Mouse (Mus musculus) gastrocnemius, adult 18-20 months (tissue): ENCODE measurements around the gene Spata31d1c. TPM values are rescaled to one million over a fixed set of nuclear protein-coding genes. Genes with fewer than 3 reads are reported as not detected.

Experiments
- DNase-seq: peaks from one replicate; pipeline ENCODE4 v3.0.0; 2021; ENCODE audit warnings: low spot score
- long read RNA-seq, 2 experiments: library from polyadenylated mRNA; stranded (forward); transcript quantifications; one replicate each; pipeline ENCODE4 v2.0.0; 2021
- total RNA-seq, 2 experiments: library from RNA; stranded (reverse); gene quantifications; 2 replicates each; pipeline ENCODE4 v1.2.3; 2021

Gene Spata31d1c
- not detected for total RNA-seq
- long read RNA-seq, experiment 1: 0 reads
- long read RNA-seq, experiment 2: 0 reads

DNA sequence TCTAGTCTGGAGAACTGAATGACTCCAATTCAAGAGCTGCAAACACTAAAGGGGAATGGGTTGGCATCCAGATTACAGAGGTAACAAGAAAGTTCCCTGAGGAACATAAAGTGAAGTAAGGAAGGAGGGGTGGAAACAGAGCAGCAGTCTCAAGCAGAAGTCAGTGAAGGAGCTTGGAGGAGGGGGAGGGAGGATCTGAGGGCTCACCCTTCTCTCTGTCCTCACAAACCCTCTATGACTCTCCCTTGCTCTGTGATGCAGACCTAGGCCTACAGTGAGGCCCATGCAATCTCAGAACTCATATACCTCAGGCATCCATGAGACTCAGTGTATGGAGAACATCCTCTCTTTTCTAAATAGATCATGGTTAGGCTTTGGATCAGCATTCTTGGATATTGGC lies at the start of gene Spata31d1c:
Gene Spata31d1c (plus strand): TSS at position 301 of the 400 bp plus-strand sequence.
- DNase-seq: no peak

DNA sequence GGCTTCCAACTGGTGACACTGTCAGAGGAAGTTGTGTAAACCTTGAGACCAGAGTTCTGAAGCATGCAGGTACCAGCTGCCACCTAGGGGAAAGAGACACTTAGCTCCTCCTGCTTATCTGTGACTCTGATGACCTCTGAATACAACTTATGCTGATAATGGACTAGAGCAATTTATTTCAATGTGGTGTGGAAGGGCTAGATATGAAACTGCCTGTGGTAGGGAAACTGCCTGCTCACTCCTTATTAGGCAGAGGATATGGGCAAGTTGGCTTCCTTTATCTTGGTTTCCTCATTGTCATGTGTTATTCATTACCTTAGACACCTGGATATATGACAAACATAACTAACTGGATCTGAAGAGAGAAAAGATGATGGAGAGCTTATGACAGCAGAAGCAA lies 44.0 kb upstream of the Spata31d1c start:
- DNase-seq: no peak

DNA sequence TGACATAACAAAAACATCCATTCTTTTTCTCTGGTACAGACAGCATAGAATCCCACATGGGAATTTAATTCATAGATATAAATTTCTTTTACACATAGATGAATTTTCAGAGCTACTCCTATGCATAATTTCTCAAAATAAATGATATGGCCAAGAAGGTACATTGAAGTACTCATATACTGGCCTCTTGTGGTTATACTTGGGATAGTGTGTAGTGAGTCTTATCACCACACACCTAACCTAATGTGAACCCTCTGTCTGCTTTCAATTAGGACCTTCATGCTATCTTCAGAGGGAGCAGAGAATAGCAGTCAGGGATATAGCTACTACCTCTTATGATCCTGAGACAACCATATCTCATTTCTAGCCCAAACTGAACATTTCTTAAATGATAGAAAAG lies 27.4 kb upstream of the Spata31d1c start:
- DNase-seq: no peak

DNA sequence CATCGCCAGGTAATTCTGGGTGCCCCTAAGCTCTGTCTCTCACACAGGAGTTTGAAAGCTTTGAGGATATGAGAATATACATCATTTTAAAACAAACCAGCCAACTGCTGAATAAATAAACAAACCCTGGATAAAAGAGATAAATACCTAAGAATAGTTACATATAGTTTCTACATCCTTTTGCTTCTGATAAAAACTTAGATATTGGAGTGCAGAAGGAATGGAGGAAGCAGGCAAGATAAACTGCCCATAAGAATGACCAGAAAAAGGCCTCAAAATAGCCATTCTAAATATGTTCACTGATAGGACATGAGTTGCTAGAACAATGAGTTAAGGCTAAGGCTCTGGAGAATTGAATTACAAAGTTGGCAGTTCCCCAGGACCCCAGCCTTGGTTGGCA lies 26.1 kb upstream of the Spata31d1c start:
- no peak for DNase-seq

DNA sequence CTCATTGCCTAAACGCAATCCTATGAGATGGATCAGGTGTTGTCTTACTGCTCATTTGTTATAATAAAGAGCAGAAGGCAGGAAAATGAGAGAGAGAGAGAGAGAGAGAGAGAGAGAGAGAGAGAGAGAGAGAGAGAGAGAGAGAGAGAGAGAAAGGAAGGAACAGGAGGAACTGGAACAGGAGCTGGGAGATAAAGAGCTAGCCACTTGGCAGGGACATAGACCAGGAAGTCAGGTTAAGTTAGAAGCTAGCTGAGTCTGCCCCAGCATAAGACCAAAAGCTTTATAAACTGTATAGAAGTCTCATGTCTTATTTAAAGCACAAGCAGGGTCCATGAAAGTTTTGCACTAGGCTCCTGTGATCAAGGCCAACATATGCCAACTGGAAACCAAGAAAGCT lies 24.9 kb upstream of the Spata31d1c start:
- DNase-seq: no peak

DNA sequence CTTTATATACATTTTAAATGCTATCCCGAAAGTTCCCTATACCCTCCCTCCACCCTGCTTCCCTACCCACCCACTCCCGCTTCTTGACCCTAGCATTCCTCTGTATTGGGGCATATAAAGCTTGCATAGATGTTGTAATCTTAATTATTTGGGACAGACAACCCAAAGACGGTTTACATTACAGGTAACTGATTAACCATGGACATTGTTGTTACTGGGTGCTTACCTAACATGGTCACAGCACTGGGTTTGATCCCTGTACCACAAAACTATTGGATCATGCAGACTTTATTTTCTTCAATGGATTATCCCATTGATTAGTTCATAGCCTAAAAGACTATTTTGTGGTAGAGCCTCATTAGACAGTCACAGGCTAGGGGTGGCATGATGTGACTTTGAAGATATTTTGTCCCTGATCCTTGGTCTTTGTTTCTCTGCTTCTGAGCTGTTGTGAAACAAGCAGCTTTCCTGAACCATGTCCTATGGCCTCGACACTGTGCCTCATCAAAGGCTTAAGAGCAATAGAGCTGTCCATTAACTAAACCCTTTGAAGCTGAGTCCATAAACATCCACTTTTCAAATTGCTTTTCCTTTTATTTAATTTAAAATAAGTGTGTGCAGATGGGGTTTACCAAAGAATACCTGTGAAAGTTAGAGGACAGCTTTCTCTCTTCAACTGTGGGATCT lies 21.7 kb upstream of the Spata31d1c start:
- no peak for DNase-seq

DNA sequence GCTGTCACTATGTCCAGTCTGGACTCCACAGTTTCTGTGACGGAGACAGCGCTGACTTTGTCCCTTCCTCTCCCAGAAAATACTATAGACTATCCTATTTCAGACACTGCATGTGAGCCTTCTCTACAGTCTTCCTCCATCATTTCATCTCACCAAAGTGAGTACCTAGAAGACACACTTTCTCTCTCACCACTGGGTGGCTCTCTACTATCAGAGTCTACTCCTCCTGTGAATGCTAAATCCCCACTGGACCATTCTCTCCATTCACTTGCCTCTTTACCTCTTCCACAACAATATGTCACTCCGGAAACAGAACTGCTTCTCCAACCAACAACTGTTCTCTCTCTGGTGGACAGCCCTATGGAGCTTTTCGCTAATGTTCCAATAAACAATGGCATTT lies 2.2 kb downstream of the Spata31d1c start:
- DNase-seq: no peak

DNA sequence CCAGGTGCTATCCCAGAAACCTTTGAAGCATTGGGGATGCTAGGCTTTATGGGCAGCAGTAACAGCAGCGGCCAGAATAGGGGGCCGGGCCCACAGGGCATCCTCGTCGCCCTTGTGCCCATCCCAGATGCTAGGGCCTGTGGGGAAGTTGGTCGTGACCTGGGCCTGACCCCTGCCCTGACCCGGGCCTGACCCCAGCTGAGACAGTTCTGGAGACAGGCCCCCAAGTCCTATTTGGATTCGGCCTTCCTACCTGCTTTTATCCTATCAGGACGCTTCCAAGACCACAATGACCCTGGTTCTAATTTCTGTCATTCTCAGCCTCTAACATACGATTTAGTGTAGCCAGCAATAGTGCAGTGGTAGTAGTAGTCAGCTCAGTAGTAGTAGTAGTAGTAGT lies 19.8 kb downstream of the Spata31d1c start, which contains the start of gene Prss47:
Gene Prss47 (minus strand): TSS at position 101 of the 400 bp plus-strand sequence.
- no peak for DNase-seq

DNA sequence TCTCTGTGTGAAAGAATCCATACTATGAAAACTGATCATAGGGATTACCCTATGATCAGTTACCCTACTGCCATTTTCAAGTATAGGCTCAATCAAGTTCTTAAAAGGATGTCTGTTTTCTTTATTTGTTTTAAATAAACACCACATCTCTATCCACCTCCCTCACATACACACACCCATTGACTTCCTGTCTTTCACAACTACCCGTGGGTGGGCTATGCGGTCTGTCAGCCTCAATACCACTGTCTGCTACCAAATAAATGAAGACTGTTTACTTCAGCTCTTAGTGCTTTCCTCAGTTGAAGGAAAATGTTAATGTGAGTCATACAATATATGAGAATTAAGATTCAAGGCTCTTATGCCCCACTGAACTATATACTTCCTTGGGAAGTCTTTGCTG lies 37.1 kb downstream of the Spata31d1c start:
- no peak for DNase-seq

Other genes starting within 250 kb of the Spata31d1c start
- gene Cntnap3, start 129.1 kb upstream of the Spata31d1c start, total RNA-seq: not detected
- not detected for gene Spata31, start 115.7 kb upstream of the Spata31d1c start, total RNA-seq
- gene Prss47, start 19.7 kb downstream of the Spata31d1c start, total RNA-seq: not detected
- 1 to 10 TPM; 6.6 to 9.4 TPM for gene Mfsd14b, start 79.9 kb downstream of the Spata31d1c start, total RNA-seq
- not detected for gene Olfr465-ps1, start 105.0 kb downstream of the Spata31d1c start, total RNA-seq
- not detected for gene Olfr466, start 117.2 kb downstream of the Spata31d1c start, total RNA-seq
- under 1 TPM in 1 of 2 experiments, not detected in 1; 0.16 TPM for gene Nlrp4f, start 172.9 kb downstream of the Spata31d1c start, total RNA-seq
- gene Gm10775, start 226.5 kb downstream of the Spata31d1c start, total RNA-seq: not detected
- gene Zfp369, start 245.8 kb downstream of the Spata31d1c start, total RNA-seq: 1 to 10 TPM; 8.0 to 9.0 TPM